Comparison of ENCODE assay signal across 8 mouse cellular contexts in genomic region chr4:136140327-136141250, GRCm38 (mm10). TPM values are rescaled to one million over a fixed set of nuclear protein-coding genes. Genes with fewer than 3 reads are reported as not detected.
A peak's percentile ranks its signal among the peaks of the same experiment; 100 is the strongest.
DNase-seq lines count a peak whose midpoint lies in the region; ATAC-seq and TF ChIP-seq lines count a peak whose summit lies in the region.

No protein-coding gene starts in this region.

- H3K9ac ChIP-seq in heart, embryonic 15.5 days, result peak overlapping the region; percentile 38; the same call in 1 of the 2 replicates
- no peak overlapping the region for H3K9ac ChIP-seq in liver, postnatal 0 days (replicated peaks)
- H3K9ac ChIP-seq in neural tube, embryonic 14.5 days (replicated peaks; ENCODE audit: low read depth, low read length), result peak overlapping the region; percentile 32

- peak overlapping the region; percentile 57 for H3K4me2 ChIP-seq in heart, embryonic 15.5 days
- H3K4me2 ChIP-seq in liver, postnatal 0 days (ENCODE audit: low read depth, low read length), result peak overlapping the region; percentile 33
- H3K4me2 ChIP-seq in neural tube, embryonic 14.5 days (ENCODE audit: low read depth, low read length), result peak overlapping the region; percentile 51

- H3K4me3 ChIP-seq in forebrain, embryonic 10.5 days, result peak overlapping the region; percentile 81
- H3K4me3 ChIP-seq in heart, embryonic 15.5 days, result peak overlapping the region; percentile 23
- H3K4me3 ChIP-seq in liver, postnatal 0 days (ENCODE audit: low read depth, low read length), result no peak overlapping the region
- H3K4me3 ChIP-seq in neural tube, embryonic 14.5 days (ENCODE audit: low read depth, low read length), result peak overlapping the region; percentile 25
- H3K4me3 ChIP-seq in thymus, adult 2 months (ENCODE audit: control insufficient read depth, insufficient read depth, low read length), result no peak overlapping the region

- TF ChIP-seq POLR2A in thymus, adult 2 months (IDR thresholded peaks at IDR 0.05; ENCODE audit: control insufficient read depth, extremely low read depth, insufficient read depth, low read length, poor library complexity), result no peak

- 0 out of 2 replicates have a peak, but pooled peaks have one; percentile 23 for TF ChIP-seq CTCF in liver, postnatal 0 days (IDR thresholded peaks at IDR 0.05; ENCODE audit: low read depth)
- no peak for TF ChIP-seq CTCF in thymus, adult 2 months (IDR thresholded peaks at IDR 0.05; ENCODE audit: borderline replicate concordance, control insufficient read depth, extremely low read depth, insufficient read depth, low read length, poor library complexity)

- peak overlapping the region; percentile 97 for H3K27ac ChIP-seq in forebrain, embryonic 10.5 days
- peak overlapping the region; percentile 90 for H3K27ac ChIP-seq in heart, embryonic 15.5 days
- H3K27ac ChIP-seq in liver, postnatal 0 days (ENCODE audit: low read depth), result peak overlapping the region; percentile 85
- H3K27ac ChIP-seq in neural tube, embryonic 14.5 days (ENCODE audit: low read depth, low read length), result peak overlapping the region; percentile 81
- no peak overlapping the region for H3K27ac ChIP-seq in thymus, adult 2 months (ENCODE audit: control insufficient read depth, insufficient read depth, low read length)

- H3K36me3 ChIP-seq in forebrain, embryonic 10.5 days (replicated peaks), result peaks cover 10% of the 10 kb centered on the region
- no peaks in the 10 kb centered on the region for H3K36me3 ChIP-seq in heart, embryonic 15.5 days
- H3K36me3 ChIP-seq in liver, postnatal 0 days (replicated peaks; ENCODE audit: insufficient read depth, low read length), result no peaks in the 10 kb centered on the region
- no peaks in the 10 kb centered on the region for H3K36me3 ChIP-seq in neural tube, embryonic 14.5 days (ENCODE audit: control insufficient read depth, insufficient read depth, low read length)
- H3K36me3 ChIP-seq in thymus, adult 2 months (ENCODE audit: control insufficient read depth, insufficient read depth, low read length), result peaks cover 4% of the 10 kb centered on the region; the same call in 1 of the 2 replicates

- WGBS in forebrain, embryonic 10.5 days, result 3% methylated on average over 31 of the region's 31 CpGs
- 10% methylated on average over 31 of the region's 31 CpGs for WGBS in heart, embryonic 15.5 days
- 13% methylated on average over 31 of the region's 31 CpGs for WGBS in liver, postnatal 0 days (ENCODE audit: insufficient replicate concordance)
- 7% methylated on average over 31 of the region's 31 CpGs for WGBS in neural tube, embryonic 14.5 days
- WGBS in thymus, adult 2 months, result 22% methylated on average over 31 of the region's 31 CpGs

- peak; percentile 74 to 76 for DNase-seq in B cell, adult 2 months
- DNase-seq in adrenal gland, postnatal 36 days, result peak; percentile 97 to 98
- peak; percentile 97 for DNase-seq in forebrain, embryonic 10.5 days (ENCODE audit: extremely low spot score, low spot score)
- DNase-seq in kidney, postnatal 25 days, result peak; percentile 96 to 99
- DNase-seq in liver, postnatal 0 days, result peak; percentile 89
- peak; percentile 55 for DNase-seq in thymus, adult 2 months

- peak; percentile 67 for TF ChIP-seq EP300 in liver, postnatal 0 days (IDR thresholded peaks at IDR 0.05; ENCODE audit: low read depth)

- H3K9me3 ChIP-seq in forebrain, embryonic 10.5 days, result no peaks in the 10 kb centered on the region
- H3K9me3 ChIP-seq in heart, embryonic 15.5 days (replicated peaks), result no peaks in the 10 kb centered on the region
- H3K9me3 ChIP-seq in liver, postnatal 0 days (ENCODE audit: low read length), result no peaks in the 10 kb centered on the region
- H3K9me3 ChIP-seq in neural tube, embryonic 14.5 days (ENCODE audit: control insufficient read depth, low read length), result no peaks in the 10 kb centered on the region

- peak; percentile 81 for ATAC-seq in heart, embryonic 15.5 days (replicated peaks; ENCODE audit: insufficient number of reproducible peaks, insufficient read depth, low FRiP score, low read depth)
- ATAC-seq in liver, postnatal 0 days, result peak; percentile 82
- peak; percentile 84 for ATAC-seq in neural tube, embryonic 14.5 days (ENCODE audit: low read depth)

- peaks cover 5% of the 10 kb centered on the region for H3K27me3 ChIP-seq in forebrain, embryonic 10.5 days (ENCODE audit: poor library complexity, severe bottlenecking)
- H3K27me3 ChIP-seq in heart, embryonic 15.5 days, result no peaks in the 10 kb centered on the region
- H3K27me3 ChIP-seq in liver, postnatal 0 days (ENCODE audit: insufficient read depth, low read length), result peaks cover 52% of the 10 kb centered on the region
- peaks cover 3% of the 10 kb centered on the region; the same call in 1 of the 2 replicates for H3K27me3 ChIP-seq in neural tube, embryonic 14.5 days (ENCODE audit: control insufficient read depth, insufficient read depth, low read length)
- H3K27me3 ChIP-seq in thymus, adult 2 months (ENCODE audit: control insufficient read depth, insufficient read depth, low read length), result no peaks in the 10 kb centered on the region

- peaks cover 90% of the 10 kb centered on the region for H3K4me1 ChIP-seq in forebrain, embryonic 10.5 days
- peaks cover 61% of the 10 kb centered on the region for H3K4me1 ChIP-seq in heart, embryonic 15.5 days (replicated peaks)
- H3K4me1 ChIP-seq in liver, postnatal 0 days (ENCODE audit: insufficient read depth), result peaks cover 41% of the 10 kb centered on the region
- peaks cover 26% of the 10 kb centered on the region for H3K4me1 ChIP-seq in neural tube, embryonic 14.5 days (ENCODE audit: control insufficient read depth, insufficient read depth, low read length)
- peaks cover 23% of the 10 kb centered on the region for H3K4me1 ChIP-seq in thymus, adult 2 months (replicated peaks; ENCODE audit: control insufficient read depth, insufficient read depth, low read length)

RNA-seq across cellular contexts. Expression of gene Id3, which starts 2.7 kb away (rescaled TPM):
- 10 to 100 TPM; 60.0 to 74.0 TPM for total RNA-seq in adrenal gland, postnatal 36 days (2021)
- 488 and 529 TPM in 2 replicates for polyA plus RNA-seq in forebrain, embryonic 10.5 days (2016; fragmentation: Nextera tagmentation; extraction: Ambion mirVana)
- 261 and 294 TPM in 2 replicates for polyA plus RNA-seq in heart, embryonic 15.5 days (2015; fragmentation: Nextera tagmentation; extraction: Ambion mirVana)
- polyA plus RNA-seq in liver, postnatal 0 days (2015; fragmentation: Nextera tagmentation; extraction: Ambion mirVana), result 77.3 and 79.1 TPM in 2 replicates
- polyA plus RNA-seq in neural tube, embryonic 14.5 days (2014; fragmentation: Nextera tagmentation; extraction: Ambion mirVana), result 156 and 196 TPM in 2 replicates
- polyA plus RNA-seq in thymus, adult 2 months (2012; rRNA removed), result 312 and 357 TPM in 2 replicates

RNA-seq across cellular contexts. Expression of gene E2f2, which starts 31.6 kb away (rescaled TPM):
- 1 to 10 TPM; 2.1 to 2.3 TPM for total RNA-seq in adrenal gland, postnatal 36 days (2021)
- 10.3 and 11.4 TPM in 2 replicates for polyA plus RNA-seq in forebrain, embryonic 10.5 days (2016; fragmentation: Nextera tagmentation; extraction: Ambion mirVana)
- polyA plus RNA-seq in heart, embryonic 15.5 days (2015; fragmentation: Nextera tagmentation; extraction: Ambion mirVana), result 7.8 and 9.6 TPM in 2 replicates
- 48.6 and 50.2 TPM in 2 replicates for polyA plus RNA-seq in liver, postnatal 0 days (2015; fragmentation: Nextera tagmentation; extraction: Ambion mirVana)
- polyA plus RNA-seq in neural tube, embryonic 14.5 days (2014; fragmentation: Nextera tagmentation; extraction: Ambion mirVana), result 0.76 and 1.4 TPM in 2 replicates
- 164 and 208 TPM in 2 replicates for polyA plus RNA-seq in thymus, adult 2 months (2012; rRNA removed)

Comparison
In these comparisons a context has a peak if more than half of its experiments do, and no peak if none do; other contexts are left out.
1. H3K4me3 ChIP-seq: peak in forebrain, embryonic 10.5 days (single experiment), heart, embryonic 15.5 days (single experiment) and neural tube, embryonic 14.5 days (single experiment); none in liver, postnatal 0 days (single experiment) and thymus, adult 2 months (single experiment).
2. Peak in every context shown above with its lines, with median percentiles within 50 percentile points of each other: DNase-seq, ATAC-seq and H3K4me2 ChIP-seq.